Mouse (Mus musculus): ENCODE results near the gene Gnb1l. TPM values are rescaled to one million over a fixed set of nuclear protein-coding genes. Genes with fewer than 3 reads are reported as not detected.

Gnb1l gene
- polyA plus RNA-seq, 1 experiment = 13.3 TPM

- TF ChIP-seq CEBPB (IDR thresholded peaks at IDR 0.05; ENCODE audit: low read depth) = no peak
- no peak for TF ChIP-seq MYOD1 (IDR thresholded peaks at IDR 0.05; ENCODE audit: control insufficient read depth, insufficient read length, low read depth)
- TF ChIP-seq FOSL1 (IDR thresholded peaks at IDR 0.05; ENCODE audit: insufficient read depth, low read length, poor library complexity, severe bottlenecking) = no peak
- no peak for TF ChIP-seq CTCF (IDR thresholded peaks at IDR 0.05; ENCODE audit: control insufficient read depth, insufficient read depth, insufficient read length)
- no peak for TF ChIP-seq MAX (IDR thresholded peaks at IDR 0.05)
- TF ChIP-seq USF1 (IDR thresholded peaks at IDR 0.05; ENCODE audit: low read depth) = no peak
- TF ChIP-seq MYOG (IDR thresholded peaks at IDR 0.05; ENCODE audit: control insufficient read depth, extremely low read depth, insufficient read length) = no peak
These were observed 88.5 kb downstream of the Gnb1l start for GRCm38 (mm10) chr16:18586906-18587546.

GRCm38 (mm10) chr16:18587847-18588737 is 89.6 kb downstream of the Gnb1l start:
- peaks cover 2% of the 10 kb centered on the region for H3K79me3 ChIP-seq (ENCODE audit: low read depth)

More at GRCm38 (mm10) chr16:18586906-18587546, 88.5 kb downstream of the Gnb1l start:
- Histone ChIP-seq H3K36me3 (ENCODE audit: control insufficient read depth, insufficient read depth) (peaks cover 13% of the 10 kb centered on the region), H3K27me3 (ENCODE audit: control insufficient read depth, insufficient read depth, insufficient read length) (no peaks in the 10 kb centered on the region), H3ac (ENCODE audit: control insufficient read depth, insufficient read length, low read depth) (peak overlapping the region; percentile 91), H3K79me3 (ENCODE audit: low read depth) (peaks cover 2% of the 10 kb centered on the region), H3K79me2 (ENCODE audit: control insufficient read depth, insufficient read depth) (peaks cover 18% of the 10 kb centered on the region), H3K4me3 (ENCODE audit: insufficient read depth, poor library complexity, severe bottlenecking) (peak overlapping the region; percentile 42)

GRCm38 (mm10) chr16:18588738-18589055 is 90.2 kb downstream of the Gnb1l start:
- no peak overlapping the region for H3K4me3 ChIP-seq (ENCODE audit: insufficient read depth, poor library complexity, severe bottlenecking)
- peaks cover 3% of the 10 kb centered on the region for H3K36me3 ChIP-seq (ENCODE audit: control insufficient read depth, insufficient read depth)
- H3ac ChIP-seq (ENCODE audit: control insufficient read depth, insufficient read length, low read depth) = no peak overlapping the region
- H3K79me2 ChIP-seq (ENCODE audit: control insufficient read depth, insufficient read depth) = peaks cover 18% of the 10 kb centered on the region
- TF ChIP-seq MAX (IDR thresholded peaks at IDR 0.05) = no peak
- TF ChIP-seq USF1 (IDR thresholded peaks at IDR 0.05; ENCODE audit: low read depth) = no peak
- TF ChIP-seq CEBPB (IDR thresholded peaks at IDR 0.05; ENCODE audit: low read depth) = no peak
- no peak for TF ChIP-seq CTCF (IDR thresholded peaks at IDR 0.05; ENCODE audit: control insufficient read depth, insufficient read depth, insufficient read length)
- no peak for TF ChIP-seq MYOD1 (IDR thresholded peaks at IDR 0.05; ENCODE audit: control insufficient read depth, insufficient read length, low read depth)
- TF ChIP-seq FOSL1 (IDR thresholded peaks at IDR 0.05; ENCODE audit: insufficient read depth, low read length, poor library complexity, severe bottlenecking) = no peak
- TF ChIP-seq MYOG (IDR thresholded peaks at IDR 0.05; ENCODE audit: control insufficient read depth, extremely low read depth, insufficient read length) = no peak
- H3K27me3 ChIP-seq (ENCODE audit: control insufficient read depth, insufficient read depth, insufficient read length) = no peaks in the 10 kb centered on the region
- peaks cover 2% of the 10 kb centered on the region for H3K79me3 ChIP-seq (ENCODE audit: low read depth)

More at GRCm38 (mm10) chr16:18587847-18588737, 89.6 kb downstream of the Gnb1l start:
- Histone ChIP-seq H3K27me3 (ENCODE audit: control insufficient read depth, insufficient read depth, insufficient read length) (no peaks in the 10 kb centered on the region), H3K4me3 (ENCODE audit: insufficient read depth, poor library complexity, severe bottlenecking) (no peak overlapping the region), H3K79me2 (ENCODE audit: control insufficient read depth, insufficient read depth) (peaks cover 18% of the 10 kb centered on the region), H3ac (ENCODE audit: control insufficient read depth, insufficient read length, low read depth) (no peak overlapping the region), H3K36me3 (ENCODE audit: control insufficient read depth, insufficient read depth) (peaks cover 9% of the 10 kb centered on the region)
- TF ChIP-seq USF1 (IDR thresholded peaks at IDR 0.05; ENCODE audit: low read depth) = no peak
- no peak for TF ChIP-seq MAX (IDR thresholded peaks at IDR 0.05)
- no peak for TF ChIP-seq FOSL1 (IDR thresholded peaks at IDR 0.05; ENCODE audit: insufficient read depth, low read length, poor library complexity, severe bottlenecking)
- no peak for TF ChIP-seq MYOG (IDR thresholded peaks at IDR 0.05; ENCODE audit: control insufficient read depth, extremely low read depth, insufficient read length)
- TF ChIP-seq MYOD1 (IDR thresholded peaks at IDR 0.05; ENCODE audit: control insufficient read depth, insufficient read length, low read depth) = no peak
- no peak for TF ChIP-seq CTCF (IDR thresholded peaks at IDR 0.05; ENCODE audit: control insufficient read depth, insufficient read depth, insufficient read length)
- TF ChIP-seq CEBPB (IDR thresholded peaks at IDR 0.05; ENCODE audit: low read depth) = no peak

GRCm38 (mm10) chr16:18589080-18589621 is 90.6 kb downstream of the Gnb1l start:
- TF ChIP-seq USF1 (IDR thresholded peaks at IDR 0.05; ENCODE audit: low read depth) (no peak), CTCF (IDR thresholded peaks at IDR 0.05; ENCODE audit: control insufficient read depth, insufficient read depth, insufficient read length) (no peak), MAX (IDR thresholded peaks at IDR 0.05) (no peak), CEBPB (IDR thresholded peaks at IDR 0.05; ENCODE audit: low read depth) (no peak), MYOD1 (IDR thresholded peaks at IDR 0.05; ENCODE audit: control insufficient read depth, insufficient read length, low read depth) (no peak), FOSL1 (IDR thresholded peaks at IDR 0.05; ENCODE audit: insufficient read depth, low read length, poor library complexity, severe bottlenecking) (no peak), MYOG (IDR thresholded peaks at IDR 0.05; ENCODE audit: control insufficient read depth, extremely low read depth, insufficient read length) (no peak)
- Histone ChIP-seq H3K79me3 (ENCODE audit: low read depth) (peaks cover 2% of the 10 kb centered on the region), H3K27me3 (ENCODE audit: control insufficient read depth, insufficient read depth, insufficient read length) (no peaks in the 10 kb centered on the region), H3K36me3 (ENCODE audit: control insufficient read depth, insufficient read depth) (no peaks in the 10 kb centered on the region), H3ac (ENCODE audit: control insufficient read depth, insufficient read length, low read depth) (no peak overlapping the region), H3K4me3 (ENCODE audit: insufficient read depth, poor library complexity, severe bottlenecking) (no peak overlapping the region), H3K79me2 (ENCODE audit: control insufficient read depth, insufficient read depth) (peaks cover 18% of the 10 kb centered on the region)
